Mouse (Mus musculus): ENCODE measurements around the gene Fggy.

DNA sequence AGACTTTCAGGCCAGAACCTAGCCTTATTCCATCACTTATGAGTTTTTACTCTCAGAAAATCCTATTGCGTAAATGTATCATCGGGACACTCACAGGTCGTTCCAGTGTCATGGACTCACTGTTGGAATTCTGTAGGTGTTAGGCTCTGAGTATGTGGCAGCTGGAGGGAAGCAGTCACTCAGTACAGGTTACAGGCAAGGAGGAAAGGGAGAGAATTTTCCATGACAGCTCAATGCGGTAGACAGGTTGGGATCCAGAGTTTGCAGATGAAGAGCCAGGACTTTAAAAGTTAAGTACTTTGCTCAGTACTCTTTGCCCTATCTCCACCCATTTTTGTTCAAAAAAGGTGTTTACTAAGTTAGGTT lies 49.4 kb upstream of the Fggy start:
- TF ChIP-seq CTCF (IDR thresholded peaks at IDR 0.05; ENCODE audit: low read depth) (no peak), EP300 (optimal IDR thresholded peaks at IDR 0.05) (no peak)
